Mouse (Mus musculus): ENCODE results near the gene Nell2.
"Not testable (repeated sequence)": the region's sequence is repeated elsewhere in the genome, so short reads cannot be mapped to it uniquely, and the experiment has no call there.

Gene Nell2

GRCm38 (mm10) chr15:95527948-95528861, at the start of gene Nell2:
TSS of gene Nell2 (minus strand) at chr15:95528559.
- peak; percentile 94 for DNase-seq

GRCm38 (mm10) chr15:95574661-95575060, 46.3 kb upstream of the Nell2 start:
- DNase-seq = peak; percentile 8

- no peak for DNase-seq
Measured at GRCm38 (mm10) chr15:95569606-95570005, 41.2 kb upstream of the Nell2 start.

- DNase-seq = no peak
Measured at GRCm38 (mm10) chr15:95565160-95565559, 36.8 kb upstream of the Nell2 start.

GRCm38 (mm10) chr15:95561303-95561702, 32.9 kb upstream of the Nell2 start:
- no peak for DNase-seq

- no peak for DNase-seq
Measured at GRCm38 (mm10) chr15:95550011-95550410, 21.7 kb upstream of the Nell2 start.

GRCm38 (mm10) chr15:95542632-95543031, 14.3 kb upstream of the Nell2 start:
- DNase-seq = no peak

GRCm38 (mm10) chr15:95536724-95537123, 8.4 kb upstream of the Nell2 start:
- DNase-seq = peak; percentile 86

- DNase-seq = peak; percentile 88
Measured at GRCm38 (mm10) chr15:95536230-95536629, 7.9 kb upstream of the Nell2 start.

- DNase-seq = no peak
Measured at GRCm38 (mm10) chr15:95534644-95535043, 6.3 kb upstream of the Nell2 start.

- peak; percentile 58 for DNase-seq
Measured at GRCm38 (mm10) chr15:95527461-95527947, 855 bp downstream of the Nell2 start.

GRCm38 (mm10) chr15:95526626-95527411, 1.5 kb downstream of the Nell2 start:
- peak; percentile 49 for DNase-seq

GRCm38 (mm10) chr15:95525997-95526396, 2.4 kb downstream of the Nell2 start:
- peak; percentile 60 for DNase-seq

- no peak for DNase-seq
Measured at GRCm38 (mm10) chr15:95518204-95518603, 10.2 kb downstream of the Nell2 start.

- not testable (repeated sequence) for DNase-seq
Measured at GRCm38 (mm10) chr15:95513306-95513705, 15.1 kb downstream of the Nell2 start.

GRCm38 (mm10) chr15:95495666-95496065, 32.7 kb downstream of the Nell2 start:
- DNase-seq = no peak

- peak; percentile 71 for DNase-seq
Measured at GRCm38 (mm10) chr15:95495193-95495592, 33.2 kb downstream of the Nell2 start.

- DNase-seq = peak; percentile 79
Measured at GRCm38 (mm10) chr15:95492201-95492600, 36.2 kb downstream of the Nell2 start.

GRCm38 (mm10) chr15:95489174-95489573, 39.2 kb downstream of the Nell2 start:
- DNase-seq = peak; percentile 65

GRCm38 (mm10) chr15:95487961-95488360, 40.4 kb downstream of the Nell2 start:
- DNase-seq = peak; percentile 55

GRCm38 (mm10) chr15:95482002-95482401, 46.4 kb downstream of the Nell2 start:
- DNase-seq = no peak

- no peak for DNase-seq
Measured at GRCm38 (mm10) chr15:95481585-95481984, 46.8 kb downstream of the Nell2 start.

- DNase-seq = no peak
Measured at GRCm38 (mm10) chr15:95476440-95476839, 51.9 kb downstream of the Nell2 start.

- DNase-seq = no peak
Measured at GRCm38 (mm10) chr15:95473976-95474375, 54.4 kb downstream of the Nell2 start.
